Mouse (Mus musculus) heart, embryonic 13.5 days (tissue): Measurements from ENCODE around the gene Atf6. TPM values are rescaled to one million over a fixed set of nuclear protein-coding genes. Genes with fewer than 3 reads are reported as not detected.

ENCODE experiments used
- ATAC-seq: fragments of 200-750 bp; cut with Nextera tagmentation; 2 replicates; pipeline ENCODE4 v1.8.0; 2017; ENCODE audit warnings: moderate TSS enrichment; ENCODE audit not compliant: insufficient number of reproducible peaks, low FRiP score, low TSS enrichment; ENCODE audit errors: extremely low read depth
- H3K27ac ChIP-seq: fragments of 300-500 bp; sonication (generic); replicated peaks from 2 replicates; pipeline ENCODE4 v1.5.1; 2015; ENCODE audit warnings: moderate library complexity, mild to moderate bottlenecking, inconsistent platforms
- H3K27me3 ChIP-seq: fragments of 300-500 bp; sonication (generic); replicated peaks from 2 replicates; pipeline ENCODE4 v1.6.1; 2015; ENCODE audit warnings: mild to moderate bottlenecking, inconsistent platforms
- H3K36me3 ChIP-seq: fragments of 300-500 bp; sonication (generic); 2 replicates; pipeline ENCODE4 v1.6.1; 2015; ENCODE audit warnings: mild to moderate bottlenecking, inconsistent platforms
- H3K4me1 ChIP-seq: fragments of 300-500 bp; sonication (generic); 2 replicates; pipeline ENCODE4 v1.6.1; 2015; ENCODE audit warnings: inconsistent platforms
- H3K4me2 ChIP-seq: fragments of 300-500 bp; sonication (generic); 2 replicates; pipeline ENCODE4 v1.6.1; 2015; ENCODE audit warnings: inconsistent platforms, mild to moderate bottlenecking, moderate library complexity
- H3K4me3 ChIP-seq: fragments of 300-500 bp; sonication (generic); 2 replicates; pipeline ENCODE4 v1.5.1; 2015; ENCODE audit warnings: moderate library complexity, mild to moderate bottlenecking, inconsistent platforms
- H3K9ac ChIP-seq: fragments of 300-500 bp; sonication (generic); 2 replicates; pipeline ENCODE4 v1.6.1; 2015; ENCODE audit warnings: inconsistent platforms, mild to moderate bottlenecking, moderate library complexity
- H3K9me3 ChIP-seq: fragments of 300-500 bp; sonication (generic); 2 replicates; pipeline ENCODE4 v1.6.1; 2016; ENCODE audit warnings: inconsistent platforms
- WGBS: fragments of 180-500 bp; shearing (Covaris S2); methylation state at CpG from one replicate; pipeline ENCODE4 v1.1.7; 2015; ENCODE audit warnings: mixed read lengths; 5-methylcytosine and 5-hydroxymethylcytosine counted together
- polyA plus RNA-seq: library from polyadenylated mRNA; unstranded; fragments of >200 nt; fragmentation: Nextera tagmentation; extraction: Ambion mirVana; gene quantifications from 2 replicates; pipeline ENCODE4 v1.2.1, GENCODE M21; 2015

Atf6 gene
- polyA plus RNA-seq, 1 experiment from 2014 or later: 10.1 TPM

- Histone ChIP-seq H3K36me3 (peaks cover 8% of the 10 kb centered on the region), H3K4me2 (no peak overlapping the region), H3K4me1 (peaks cover 14% of the 10 kb centered on the region), H3K27me3 (no peaks in the 10 kb centered on the region), H3K9me3 (no peaks in the 10 kb centered on the region), H3K9ac (no peak overlapping the region), H3K27ac (no peak overlapping the region), H3K4me3 (no peak overlapping the region)
- 66% methylated on average over 1 of the region's 1 CpGs for WGBS
- ATAC-seq: no peak
These were observed 102.8 kb downstream of the Atf6 start for GRCm38 (mm10) chr1:170764798-170765197.

DNA sequence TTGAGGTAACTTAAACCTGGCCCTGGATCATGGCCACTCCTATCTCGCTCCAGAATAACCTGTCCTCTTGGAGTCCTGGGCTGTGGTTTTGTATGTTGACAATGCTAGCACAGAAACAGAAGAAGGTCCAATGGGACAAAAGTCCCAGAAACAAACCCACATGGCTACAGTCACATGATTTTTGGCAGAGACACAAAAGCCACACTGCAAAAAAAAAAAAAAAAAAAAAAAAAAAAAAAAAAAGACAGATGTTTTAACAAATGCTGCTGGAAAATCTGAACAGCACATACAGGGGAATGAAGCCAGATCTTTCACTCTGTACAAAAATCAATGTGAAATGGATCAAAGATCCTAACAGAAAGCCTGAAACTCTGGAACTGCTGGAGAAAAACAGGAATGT, 105.9 kb downstream of the Atf6 start:
- H3K27me3 ChIP-seq: no peaks in the 10 kb centered on the region
- ATAC-seq: no peak

DNA sequence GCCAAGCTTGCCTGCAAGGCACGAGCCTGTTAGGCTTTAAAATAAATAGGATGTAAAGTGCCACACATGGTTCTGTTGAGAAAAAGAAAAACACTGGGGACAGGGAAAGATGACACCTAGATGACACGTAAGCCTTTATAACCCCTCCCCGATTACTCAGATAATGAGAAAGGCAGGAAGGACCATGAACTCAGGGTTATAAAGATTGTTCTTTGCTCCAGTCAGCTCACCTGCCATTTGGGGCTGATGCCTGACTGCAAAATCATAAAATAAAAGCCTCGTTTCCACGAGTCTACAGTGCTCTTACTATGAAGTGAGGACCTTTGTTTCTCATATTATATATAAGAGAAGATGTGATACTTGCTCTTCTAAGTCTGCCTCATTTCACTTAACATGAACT, 114.0 kb downstream of the Atf6 start:
- WGBS: 87% methylated on average over 5 of the region's 5 CpGs
- no peak overlapping the region for H3K4me2 ChIP-seq
- H3K4me1 ChIP-seq: peaks cover 9% of the 10 kb centered on the region
- no peak for ATAC-seq
- H3K36me3 ChIP-seq: no peaks in the 10 kb centered on the region
- H3K9me3 ChIP-seq: no peaks in the 10 kb centered on the region
- no peak overlapping the region for H3K4me3 ChIP-seq
- no peak overlapping the region for H3K9ac ChIP-seq
- H3K27me3 ChIP-seq: no peaks in the 10 kb centered on the region
- H3K27ac ChIP-seq: no peak overlapping the region

More for the DNA sequence above, 105.9 kb downstream of the Atf6 start:
- H3K4me3 ChIP-seq: no peak overlapping the region
- 97% methylated on average over 1 of the region's 1 CpGs for WGBS
- no peak overlapping the region for H3K4me2 ChIP-seq
- no peak overlapping the region for H3K9ac ChIP-seq
- H3K36me3 ChIP-seq: peaks cover 13% of the 10 kb centered on the region
- no peaks in the 10 kb centered on the region for H3K9me3 ChIP-seq
- no peak overlapping the region for H3K27ac ChIP-seq
- peaks cover 1% of the 10 kb centered on the region for H3K4me1 ChIP-seq

GRCm38 (mm10) chr1:170751797-170752196, 115.8 kb downstream of the Atf6 start:
- no peaks in the 10 kb centered on the region for H3K9me3 ChIP-seq
- no peaks in the 10 kb centered on the region for H3K36me3 ChIP-seq
- ATAC-seq: no peak
- no peak overlapping the region for H3K9ac ChIP-seq
- H3K4me3 ChIP-seq: no peak overlapping the region
- H3K27me3 ChIP-seq: no peaks in the 10 kb centered on the region
- H3K4me1 ChIP-seq: peaks cover 9% of the 10 kb centered on the region
- H3K27ac ChIP-seq: no peak overlapping the region
- H3K4me2 ChIP-seq: no peak overlapping the region
- 58% methylated on average over 7 of the region's 7 CpGs for WGBS

- WGBS: 74% methylated on average over 5 of the region's 5 CpGs
- peaks cover 2% of the 10 kb centered on the region for H3K4me1 ChIP-seq
- no peak overlapping the region for H3K27ac ChIP-seq
- H3K27me3 ChIP-seq: no peaks in the 10 kb centered on the region
- no peak overlapping the region for H3K9ac ChIP-seq
- peaks cover 18% of the 10 kb centered on the region for H3K36me3 ChIP-seq
- no peaks in the 10 kb centered on the region for H3K9me3 ChIP-seq
- H3K4me2 ChIP-seq: no peak overlapping the region
- ATAC-seq: no peak
- no peak overlapping the region for H3K4me3 ChIP-seq
These were observed 121.0 kb downstream of the Atf6 start for GRCm38 (mm10) chr1:170746523-170746922.

- Histone ChIP-seq H3K9me3 (no peaks in the 10 kb centered on the region), H3K4me2 (no peak overlapping the region), H3K4me1 (peaks cover under 1% of the 10 kb centered on the region; the same call in 1 of the 2 replicates), H3K27ac (no peak overlapping the region), H3K9ac (no peak overlapping the region), H3K4me3 (no peak overlapping the region), H3K27me3 (no peaks in the 10 kb centered on the region), H3K36me3 (peaks cover 20% of the 10 kb centered on the region)
- 65% methylated on average over 5 of the region's 5 CpGs for WGBS
- ATAC-seq: no peak
These were observed 125.9 kb downstream of the Atf6 start for GRCm38 (mm10) chr1:170741497-170742246.

DNA sequence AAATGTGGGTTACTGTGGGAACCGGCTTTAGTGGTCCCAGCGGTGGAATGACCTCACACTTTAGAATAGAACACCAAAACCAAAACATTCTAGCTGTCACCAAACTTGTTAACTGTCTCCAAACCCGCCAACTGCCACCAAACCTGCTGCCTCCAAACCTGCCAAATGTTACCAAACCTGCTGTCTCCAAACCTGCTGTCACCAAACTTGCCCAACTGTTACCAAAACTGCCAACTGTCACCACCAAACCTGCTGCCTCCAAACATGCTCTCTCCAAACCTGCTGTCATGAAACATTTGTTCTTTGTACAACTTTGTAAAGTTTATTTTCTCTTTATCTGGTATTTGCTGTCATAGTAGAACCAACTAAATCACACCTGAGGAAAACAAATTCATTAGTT, 132.7 kb downstream of the Atf6 start:
- H3K4me3 ChIP-seq: no peak overlapping the region
- H3K9me3 ChIP-seq: no peaks in the 10 kb centered on the region
- ATAC-seq: no peak
- no peak overlapping the region for H3K9ac ChIP-seq
- peaks cover 28% of the 10 kb centered on the region for H3K4me1 ChIP-seq
- WGBS: 85% methylated on average over 3 of the region's 3 CpGs
- no peak overlapping the region for H3K27ac ChIP-seq
- 0 out of 2 replicates have a peak, but pooled peaks cover 3% of the 10 kb centered on the region for H3K36me3 ChIP-seq
- H3K4me2 ChIP-seq: no peak overlapping the region
- H3K27me3 ChIP-seq: no peaks in the 10 kb centered on the region

DNA sequence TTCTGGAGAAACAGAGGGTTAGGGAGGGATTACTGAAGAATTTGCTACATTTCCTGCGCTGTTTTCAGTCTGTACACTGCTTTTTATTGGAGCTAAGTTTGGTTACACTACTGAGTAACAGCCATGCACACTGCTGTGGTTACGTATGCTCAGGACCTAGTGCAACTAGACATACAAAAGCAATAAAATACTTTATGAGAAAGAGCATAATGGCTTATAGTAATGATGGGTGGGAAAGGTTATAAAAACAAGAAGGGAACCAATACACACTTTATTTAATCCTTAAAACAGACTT, 135.0 kb downstream of the Atf6 start:
- Histone ChIP-seq H3K4me1 (peaks cover 34% of the 10 kb centered on the region), H3K9ac (no peak overlapping the region), H3K27me3 (no peaks in the 10 kb centered on the region), H3K36me3 (no peaks in the 10 kb centered on the region), H3K4me3 (no peak overlapping the region), H3K4me2 (no peak overlapping the region), H3K27ac (peak overlapping the region; percentile 4; the same call in 1 of the 2 replicates), H3K9me3 (no peaks in the 10 kb centered on the region)
- 89% methylated on average over 2 of the region's 2 CpGs for WGBS
- ATAC-seq: no peak

- H3K27me3 ChIP-seq: no peaks in the 10 kb centered on the region
- no peaks in the 10 kb centered on the region for H3K9me3 ChIP-seq
- no peak overlapping the region for H3K9ac ChIP-seq
- H3K4me1 ChIP-seq: peaks cover 34% of the 10 kb centered on the region
- H3K27ac ChIP-seq: peak overlapping the region; percentile 4; the same call in 1 of the 2 replicates
- ATAC-seq: no peak
- H3K4me2 ChIP-seq: no peak overlapping the region
- no peak overlapping the region for H3K4me3 ChIP-seq
- no peaks in the 10 kb centered on the region for H3K36me3 ChIP-seq
- WGBS: 67% methylated on average over 11 of the region's 11 CpGs
These were observed 135.5 kb downstream of the Atf6 start for GRCm38 (mm10) chr1:170731865-170732595.

- no peak for ATAC-seq
- no peaks in the 10 kb centered on the region for H3K36me3 ChIP-seq
- no peak overlapping the region for H3K4me2 ChIP-seq
- no peaks in the 10 kb centered on the region for H3K27me3 ChIP-seq
- no peak overlapping the region for H3K27ac ChIP-seq
- H3K4me1 ChIP-seq: peaks cover 26% of the 10 kb centered on the region
- WGBS: 81% methylated on average over 8 of the region's 8 CpGs
- H3K9me3 ChIP-seq: no peaks in the 10 kb centered on the region
- H3K4me3 ChIP-seq: no peak overlapping the region
- no peak overlapping the region for H3K9ac ChIP-seq
These were observed 138.2 kb downstream of the Atf6 start for GRCm38 (mm10) chr1:170729267-170729962.

- H3K4me1 ChIP-seq: peaks cover 28% of the 10 kb centered on the region
- H3K4me3 ChIP-seq: no peak overlapping the region
- H3K36me3 ChIP-seq: no peaks in the 10 kb centered on the region
- no peaks in the 10 kb centered on the region for H3K27me3 ChIP-seq
- no peak overlapping the region for H3K4me2 ChIP-seq
- 83% methylated on average over 6 of the region's 6 CpGs for WGBS
- no peak overlapping the region for H3K27ac ChIP-seq
- ATAC-seq: no peak
- H3K9ac ChIP-seq: no peak overlapping the region
- H3K9me3 ChIP-seq: no peaks in the 10 kb centered on the region
These were observed 139.0 kb downstream of the Atf6 start for GRCm38 (mm10) chr1:170728524-170728923.
